Mouse (Mus musculus): ENCODE results near the gene Sltm. TPM values are rescaled to one million over a fixed set of nuclear protein-coding genes. Genes with fewer than 3 reads are reported as not detected.

Gene Sltm
- polyA plus RNA-seq, 1 experiment from 2014 or later = 48.7 TPM

- Histone ChIP-seq H3K36me3 (no peaks in the 10 kb centered on the region), H3K27me3 (replicated peaks) (no peaks in the 10 kb centered on the region), H3K4me2 (no peak overlapping the region), H3K9me3 (no peaks in the 10 kb centered on the region), H3K4me1 (no peaks in the 10 kb centered on the region), H3K4me3 (replicated peaks) (no peak overlapping the region), H3K27ac (no peak overlapping the region), H3K9ac (no peak overlapping the region)
- WGBS = 83% methylated on average over 1 of the region's 1 CpGs
- no peak for ATAC-seq (ENCODE audit: insufficient read depth, low FRiP score, low read depth)
These were observed 59.8 kb downstream of the Sltm start for GRCm38 (mm10) chr9:70602186-70602845.

- Histone ChIP-seq H3K4me3 (replicated peaks) (no peak overlapping the region), H3K36me3 (0 out of 2 replicates have a peak, but pooled peaks cover 1% of the 10 kb centered on the region), H3K27me3 (replicated peaks) (no peaks in the 10 kb centered on the region), H3K4me1 (no peaks in the 10 kb centered on the region), H3K4me2 (no peak overlapping the region), H3K9ac (no peak overlapping the region), H3K27ac (no peak overlapping the region), H3K9me3 (no peaks in the 10 kb centered on the region)
- WGBS = 59% methylated on average over 3 of the region's 3 CpGs
- ATAC-seq (ENCODE audit: insufficient read depth, low FRiP score, low read depth) = no peak
These were observed 68.6 kb downstream of the Sltm start for GRCm38 (mm10) chr9:70611026-70611673.

- H3K4me3 ChIP-seq (replicated peaks) = no peak overlapping the region
- no peaks in the 10 kb centered on the region for H3K27me3 ChIP-seq (replicated peaks)
- H3K4me2 ChIP-seq = no peak overlapping the region
- 89% methylated on average over 2 of the region's 2 CpGs for WGBS
- H3K9ac ChIP-seq = no peak overlapping the region
- no peaks in the 10 kb centered on the region for H3K9me3 ChIP-seq
- no peaks in the 10 kb centered on the region for H3K36me3 ChIP-seq
- no peak overlapping the region for H3K27ac ChIP-seq
- H3K4me1 ChIP-seq = no peaks in the 10 kb centered on the region
- no peak for ATAC-seq (ENCODE audit: insufficient read depth, low FRiP score, low read depth)
These were observed 87.2 kb downstream of the Sltm start for GRCm38 (mm10) chr9:70629711-70630110.

- H3K4me1 ChIP-seq = no peaks in the 10 kb centered on the region
- ATAC-seq (ENCODE audit: insufficient read depth, low FRiP score, low read depth) = no peak
These were observed 89.1 kb downstream of the Sltm start for GRCm38 (mm10) chr9:70631665-70632064.

GRCm38 (mm10) chr9:70636748-70637147 is 94.2 kb downstream of the Sltm start:
- H3K36me3 ChIP-seq = no peaks in the 10 kb centered on the region
- no peak overlapping the region for H3K4me2 ChIP-seq
- H3K4me1 ChIP-seq = no peaks in the 10 kb centered on the region
- no peak overlapping the region for H3K9ac ChIP-seq
- WGBS = 83% methylated on average over 2 of the region's 2 CpGs
- H3K27ac ChIP-seq = no peak overlapping the region
- H3K9me3 ChIP-seq = no peaks in the 10 kb centered on the region
- no peak overlapping the region for H3K4me3 ChIP-seq (replicated peaks)
- no peaks in the 10 kb centered on the region for H3K27me3 ChIP-seq (replicated peaks)
- no peak for ATAC-seq (ENCODE audit: insufficient read depth, low FRiP score, low read depth)

More at GRCm38 (mm10) chr9:70631665-70632064, 89.1 kb downstream of the Sltm start:
- Histone ChIP-seq H3K9ac (no peak overlapping the region), H3K9me3 (no peaks in the 10 kb centered on the region), H3K27me3 (replicated peaks) (no peaks in the 10 kb centered on the region), H3K4me2 (no peak overlapping the region), H3K27ac (no peak overlapping the region), H3K36me3 (no peaks in the 10 kb centered on the region), H3K4me3 (replicated peaks) (no peak overlapping the region)
- WGBS = 25% methylated on average over 5 of the region's 5 CpGs

Other genes starting within 250 kb of the Sltm start
- 161 and 171 TPM in 2 replicates for gene Ccnb2, start 121.2 kb upstream of the Sltm start, polyA plus RNA-seq (2015; fragmentation: Nextera tagmentation; extraction: Ambion mirVana)
- gene Rnf111, start 39.0 kb upstream of the Sltm start, polyA plus RNA-seq (2015; fragmentation: Nextera tagmentation; extraction: Ambion mirVana) = 24.3 and 27.5 TPM in 2 replicates
- gene Gm10642, start 113.5 kb downstream of the Sltm start, polyA plus RNA-seq (2015; fragmentation: Nextera tagmentation; extraction: Ambion mirVana) = 0.54 and 0.67 TPM in 2 replicates
- gene Mindy2, start 114.4 kb downstream of the Sltm start, polyA plus RNA-seq (2015; fragmentation: Nextera tagmentation; extraction: Ambion mirVana) = 14.6 and 14.9 TPM in 2 replicates
- 85.4 and 86.5 TPM in 2 replicates for gene Adam10, start 136.2 kb downstream of the Sltm start, polyA plus RNA-seq (2015; fragmentation: Nextera tagmentation; extraction: Ambion mirVana)